Mouse (Mus musculus) spleen, postnatal 10 days (tissue): ENCODE data around the gene Arid3a.

Experiments
- DNase-seq, 2 experiments: peaks; one replicate each; pipeline ENCODE4 v3.0.0; 2021 to 2022; ENCODE audit warnings: low spot score in 2 of 2

Arid3a gene

DNA sequence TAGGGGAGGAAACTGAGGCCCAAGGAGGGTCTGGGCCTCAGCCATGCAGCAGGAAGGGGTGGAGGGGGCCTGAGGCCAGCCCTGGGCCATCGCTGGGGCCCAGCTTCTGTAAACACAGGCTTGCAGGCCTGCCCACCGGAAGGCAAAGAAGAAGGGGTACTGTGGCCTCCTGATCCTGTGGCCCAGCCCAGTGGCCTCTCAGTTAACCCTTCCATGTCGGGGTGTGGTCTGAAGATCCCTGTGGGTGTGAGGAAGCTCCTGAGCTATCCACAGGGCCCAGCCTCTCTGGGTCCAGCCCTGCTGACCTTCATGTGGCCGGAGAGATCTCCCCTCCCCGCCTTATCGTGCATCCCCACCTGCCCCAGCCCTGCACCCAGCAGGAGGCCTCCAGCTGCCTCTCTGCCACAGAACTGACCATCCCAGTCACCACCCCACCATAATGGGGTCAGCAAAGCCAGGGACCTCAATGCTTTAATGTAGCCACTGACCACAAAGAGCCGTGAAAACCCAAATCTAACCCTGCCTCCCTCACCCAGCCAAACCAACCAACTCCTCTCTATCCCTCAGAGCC lies 20.0 kb downstream of the Arid3a start:
- DNase-seq: peak in 1 of 2 experiments; percentile 36

DNA sequence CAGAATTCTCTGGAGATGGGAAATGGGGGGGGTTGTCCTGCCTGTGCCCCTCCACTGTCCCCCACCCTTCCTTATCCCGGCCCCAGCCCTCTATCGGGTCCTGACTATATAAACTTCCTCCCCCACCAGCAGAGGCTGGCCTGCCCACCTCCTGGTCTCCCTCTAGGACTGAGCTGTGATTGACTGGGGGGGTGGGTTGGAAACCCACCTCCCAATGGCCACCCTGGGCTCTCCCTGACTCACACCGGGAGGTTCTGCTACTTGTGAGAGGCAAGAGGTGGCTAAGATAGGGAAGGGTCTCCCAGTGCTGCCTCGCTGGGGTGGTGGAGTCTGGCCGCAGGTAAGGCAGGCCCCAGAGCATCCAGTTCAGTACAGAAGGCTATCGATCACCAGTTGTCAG lies 20.7 kb downstream of the Arid3a start:
- DNase-seq: no peak

DNA sequence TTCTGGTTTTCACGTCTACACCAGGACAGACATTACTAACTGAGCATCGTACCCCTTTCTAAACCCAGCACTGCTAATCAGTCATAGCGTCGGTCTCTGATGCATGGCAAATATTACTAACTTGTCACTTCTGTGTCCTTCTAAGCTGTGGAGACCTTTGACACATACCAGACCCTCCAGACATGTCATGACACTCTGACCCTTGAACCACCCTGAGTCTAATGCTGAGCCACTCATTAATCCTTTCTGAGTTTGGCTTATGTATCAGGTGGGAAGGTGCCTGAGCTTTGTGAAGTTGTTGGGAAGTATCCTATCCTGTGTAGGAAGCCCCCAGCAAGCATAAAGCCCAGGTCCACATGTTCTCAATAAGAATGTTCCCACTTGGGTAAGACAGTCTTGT lies 23.0 kb downstream of the Arid3a start:
- no peak for DNase-seq

DNA sequence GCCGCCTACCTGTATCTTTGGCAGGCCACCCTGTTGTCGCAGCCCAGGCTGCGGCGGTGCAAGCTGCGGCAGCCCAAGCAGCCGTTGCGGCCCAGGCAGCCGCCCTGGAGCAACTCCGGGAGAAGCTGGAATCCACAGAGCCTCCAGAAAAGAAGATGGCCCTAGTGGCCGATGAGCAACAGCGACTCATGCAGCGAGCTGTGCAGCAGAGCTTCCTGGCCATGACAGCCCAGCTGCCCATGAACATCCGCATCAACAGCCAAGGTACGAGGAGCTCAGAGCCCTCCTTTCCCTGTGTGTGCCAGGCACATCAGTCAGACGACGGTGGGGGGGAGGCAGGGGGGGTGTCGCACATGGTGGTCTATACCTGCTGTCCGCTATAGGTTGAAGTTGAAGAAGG lies 23.8 kb downstream of the Arid3a start:
- DNase-seq: no peak

DNA sequence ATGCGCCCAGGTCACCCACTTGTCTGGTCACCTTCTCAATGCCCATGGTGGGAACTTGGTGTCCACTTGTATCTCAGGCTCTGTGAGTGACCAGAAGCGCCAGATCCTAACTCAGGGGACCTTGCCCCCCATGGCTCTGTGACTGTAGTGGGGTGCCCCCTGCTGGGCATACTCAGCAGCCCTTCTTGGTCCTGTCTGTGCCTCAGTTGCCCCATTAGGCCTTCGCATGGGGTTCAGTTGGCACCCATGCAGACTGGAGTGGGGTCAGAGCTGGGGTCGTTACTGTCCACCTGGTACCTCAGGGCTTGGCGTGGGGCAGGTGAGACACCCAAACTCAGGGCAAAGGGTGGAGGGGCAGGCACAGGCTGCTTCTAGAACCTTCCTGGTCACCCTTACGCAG lies 27.1 kb downstream of the Arid3a start:
- peak in 1 of 2 experiments; percentile 66 for DNase-seq

DNA sequence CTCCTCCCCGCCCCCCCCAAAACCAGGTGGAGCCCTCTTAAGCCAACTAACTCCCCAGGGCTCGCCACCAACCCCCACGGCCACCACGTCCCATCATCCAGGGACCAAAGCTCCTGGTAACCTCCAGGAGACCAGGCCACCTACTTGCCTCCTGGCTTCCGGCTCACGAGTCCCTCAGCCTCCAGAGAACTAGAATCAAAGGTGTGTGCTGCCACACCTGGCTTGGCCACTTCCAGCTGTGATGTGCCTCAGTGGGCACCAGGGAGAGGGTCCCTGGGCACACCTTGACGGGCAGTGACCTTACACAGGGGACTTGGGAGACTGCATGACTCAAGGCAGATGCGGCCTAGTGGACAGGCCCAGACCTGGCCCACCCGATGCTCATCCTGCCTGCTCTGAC lies 28.8 kb downstream of the Arid3a start:
- no peak for DNase-seq

DNA sequence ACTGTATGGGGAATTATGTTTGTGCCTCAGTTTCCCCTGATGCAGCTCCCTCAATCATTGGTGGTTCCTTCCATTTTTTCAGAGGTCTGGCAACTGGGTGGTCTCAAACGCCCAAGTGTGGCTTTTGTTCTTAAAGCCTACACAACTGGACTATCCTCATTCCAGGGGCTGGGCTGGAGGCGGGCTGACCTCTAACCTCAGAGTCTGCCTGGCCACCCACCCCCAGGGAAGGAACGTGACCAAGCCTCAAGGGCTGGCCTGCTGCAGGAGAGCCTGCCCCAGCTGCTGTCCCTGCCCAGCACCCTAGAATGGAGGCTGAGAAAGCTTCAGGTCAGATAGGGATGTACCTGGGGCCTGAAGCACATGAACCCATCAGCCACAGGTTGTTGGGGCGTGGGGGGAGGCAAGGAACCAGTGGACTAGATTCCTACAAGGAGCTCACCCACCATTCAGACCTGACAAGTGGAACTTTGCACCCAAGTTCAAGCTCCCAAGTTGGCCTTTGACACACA lies 29.9 kb downstream of the Arid3a start:
- no peak for DNase-seq

DNA sequence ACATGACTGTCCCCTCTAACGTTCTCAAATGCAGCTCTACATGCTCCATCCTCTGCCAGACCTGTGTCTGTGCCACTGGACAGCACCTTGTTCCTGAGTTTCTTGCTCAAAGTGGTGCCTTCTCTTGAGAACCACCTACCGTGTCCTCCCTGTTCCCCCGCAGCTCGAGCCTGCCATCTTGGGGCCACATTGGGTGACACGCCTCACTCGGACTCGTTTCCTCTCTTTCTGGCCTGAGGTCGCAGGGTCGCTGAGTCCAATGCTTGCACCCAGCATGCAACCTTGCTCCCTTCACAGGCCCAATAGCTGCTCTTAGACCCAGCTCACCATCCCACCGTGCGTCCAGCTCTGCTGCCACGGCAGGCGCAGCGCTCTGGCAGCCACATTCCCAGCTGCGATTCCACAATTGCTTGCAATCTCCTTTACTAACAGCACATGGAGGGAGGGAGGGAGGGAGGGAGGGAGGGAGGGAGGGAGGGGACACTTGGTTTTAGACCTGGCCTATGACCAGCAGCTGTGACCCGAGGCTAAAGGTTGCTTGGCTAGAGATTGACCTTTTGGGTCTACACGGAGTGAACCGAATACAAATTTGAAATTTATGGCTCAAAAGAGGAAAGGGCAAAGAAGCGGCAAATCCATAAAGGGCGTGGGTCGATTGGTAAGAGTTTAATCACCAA lies 31.4 kb downstream of the Arid3a start:
- DNase-seq: peak; percentile 82 to 91

DNA sequence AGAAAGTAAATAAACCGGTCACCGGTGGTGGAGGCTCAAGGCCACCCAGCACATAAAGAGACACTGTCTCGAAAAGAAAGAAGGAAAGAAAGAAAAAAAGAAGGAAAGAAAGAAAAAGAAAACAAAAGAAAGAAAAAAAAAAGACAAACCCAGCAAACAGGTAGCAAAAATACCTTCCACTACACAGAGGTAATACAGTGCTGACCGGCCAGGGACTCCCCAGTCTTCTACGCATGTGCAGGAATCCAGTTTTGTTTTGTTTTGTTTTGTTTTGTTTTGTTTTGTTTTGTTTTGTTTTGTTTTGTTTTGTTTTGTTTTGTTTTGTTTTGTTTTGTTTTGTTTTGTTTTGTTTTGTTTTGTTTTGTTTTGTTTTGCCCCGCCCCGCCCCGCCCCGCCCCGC lies 32.6 kb downstream of the Arid3a start:
- DNase-seq: peak in 1 of 2 experiments; percentile 59

DNA sequence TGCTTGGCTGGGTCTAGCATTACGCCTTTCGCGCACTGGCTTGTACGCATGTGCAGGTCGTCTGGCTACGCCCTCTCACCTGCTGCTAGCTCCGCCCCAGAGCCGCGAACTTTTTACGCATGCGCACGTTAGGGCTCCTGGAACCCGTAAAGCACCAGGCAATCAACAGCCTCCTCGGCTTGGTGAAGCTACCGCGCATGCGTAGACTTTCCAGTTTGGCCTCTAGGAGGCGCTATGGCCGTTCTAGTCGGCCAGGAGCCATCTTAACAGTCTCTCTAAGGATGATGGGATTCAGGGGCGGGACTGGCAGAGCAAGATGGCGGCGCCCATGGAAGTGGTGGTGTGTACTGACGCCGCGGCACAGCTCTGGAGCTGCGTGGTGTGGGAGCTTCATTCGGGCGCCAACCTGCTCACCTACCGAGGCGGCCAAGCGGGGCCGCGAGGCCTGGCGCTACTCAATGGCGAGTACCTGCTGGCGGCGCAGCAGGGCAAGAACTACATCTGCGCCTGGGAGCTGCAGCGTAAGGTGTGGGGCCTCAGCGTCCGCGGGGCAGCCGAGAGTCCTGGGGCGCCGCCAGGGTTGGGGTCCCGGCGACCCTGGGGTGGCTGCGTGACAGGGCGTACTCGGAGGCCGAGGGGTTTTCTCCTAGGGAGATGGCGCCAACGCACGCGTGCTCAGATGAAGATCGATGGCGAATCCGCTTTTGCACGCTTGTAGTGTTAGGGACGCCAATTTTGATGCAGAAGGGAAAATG lies 33.2 kb downstream of the Arid3a start, which contains the start of gene Wdr18:
Gene Wdr18, plus strand, starts transcription at position 306 of the 755 bp plus-strand sequence.
- peak; percentile 99 to 100 for DNase-seq

DNA sequence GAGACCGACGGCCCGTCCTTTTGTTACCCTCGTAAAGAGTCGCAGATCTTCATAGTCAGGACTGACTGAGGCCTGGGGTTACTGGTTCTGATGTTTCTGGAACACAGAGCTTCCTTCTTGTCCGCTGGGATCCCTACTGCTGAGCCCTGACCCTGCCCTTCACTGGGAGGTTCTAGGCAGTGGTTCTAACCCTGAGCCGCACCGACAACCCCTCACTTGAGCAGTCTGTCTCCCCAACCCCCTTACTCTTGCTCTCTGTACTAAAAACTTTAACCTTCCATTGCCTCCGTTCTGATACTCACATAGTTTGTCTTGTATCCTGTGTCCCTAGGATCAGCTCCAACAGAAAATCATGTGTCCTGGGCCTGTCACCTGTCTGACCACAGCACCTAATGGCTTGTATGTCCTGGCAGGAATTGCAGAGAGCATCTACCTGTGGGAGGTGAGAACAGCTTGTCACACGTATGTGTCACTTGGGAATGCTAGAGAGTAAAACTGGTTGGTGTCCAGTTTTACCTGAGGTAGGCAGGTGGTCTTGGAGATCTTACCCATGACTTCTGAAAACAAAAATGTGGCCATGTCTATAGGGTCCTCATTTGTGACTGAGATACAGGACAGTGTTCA lies 33.9 kb downstream of the Arid3a start:
- DNase-seq: no peak

DNA sequence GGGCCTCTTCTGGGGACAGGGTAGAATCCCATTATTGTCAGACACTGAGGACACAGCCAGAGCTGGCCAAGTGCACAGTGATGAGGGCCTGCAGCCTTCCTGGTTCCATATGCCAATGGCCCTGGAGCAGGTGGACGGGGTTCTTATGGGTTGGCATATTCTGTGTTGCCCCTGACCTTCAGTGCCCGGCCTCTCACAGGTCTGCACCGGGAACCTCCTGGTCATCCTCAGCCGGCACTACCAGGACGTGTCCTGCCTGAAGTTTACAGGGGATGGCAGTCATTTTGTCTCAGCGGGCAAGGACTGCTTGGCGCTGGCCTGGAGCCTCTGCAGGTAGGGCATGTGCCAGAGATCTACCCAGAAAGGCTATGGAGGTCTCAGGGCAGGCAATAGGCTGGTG lies 37.9 kb downstream of the Arid3a start:
- no peak for DNase-seq

DNA sequence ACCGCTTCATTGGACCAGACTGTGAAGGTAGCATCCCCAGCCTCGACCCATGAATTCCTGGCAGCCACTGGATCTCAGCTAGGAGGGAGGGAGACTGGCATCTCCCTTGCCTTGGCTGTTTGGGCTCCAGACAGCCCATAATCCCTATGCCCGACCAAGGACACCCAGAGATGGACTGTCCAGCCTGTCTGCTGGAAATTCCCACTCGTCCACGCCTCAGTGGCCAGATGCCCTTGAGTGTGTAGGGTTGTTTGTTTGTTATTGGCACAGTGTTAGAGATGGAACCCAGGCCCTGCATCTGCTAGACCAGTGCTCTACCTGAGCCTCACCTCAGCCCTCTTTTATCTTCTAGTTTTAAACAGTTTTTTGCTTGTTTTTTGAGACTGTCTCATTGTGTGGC lies 38.5 kb downstream of the Arid3a start:
- no peak for DNase-seq

DNA sequence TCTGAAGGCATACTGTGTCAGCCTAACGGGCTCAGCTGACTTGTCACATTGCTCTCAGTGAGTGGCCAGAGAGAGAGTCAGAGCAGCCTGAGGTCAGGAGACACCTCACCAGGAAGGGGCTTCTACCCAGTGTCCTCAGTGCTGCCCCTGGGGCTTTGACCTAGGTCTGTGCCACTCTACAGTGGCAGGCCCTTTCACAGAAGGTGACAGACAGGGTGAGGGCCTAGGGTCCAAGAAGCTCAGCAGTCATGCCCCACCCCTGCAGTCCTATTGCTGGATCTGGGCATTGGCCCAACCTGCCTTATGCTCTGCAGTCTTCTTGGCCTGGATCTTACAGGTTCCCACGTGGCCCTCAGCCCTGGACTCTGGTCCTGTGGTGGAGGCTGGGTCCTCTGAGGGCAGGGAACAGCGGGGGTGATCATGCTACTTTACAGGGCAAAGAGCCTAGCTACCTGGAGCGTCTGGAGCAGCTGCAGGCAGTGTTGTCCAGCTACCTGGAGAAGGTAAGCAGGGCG lies 40.1 kb downstream of the Arid3a start:
- no peak for DNase-seq

DNA sequence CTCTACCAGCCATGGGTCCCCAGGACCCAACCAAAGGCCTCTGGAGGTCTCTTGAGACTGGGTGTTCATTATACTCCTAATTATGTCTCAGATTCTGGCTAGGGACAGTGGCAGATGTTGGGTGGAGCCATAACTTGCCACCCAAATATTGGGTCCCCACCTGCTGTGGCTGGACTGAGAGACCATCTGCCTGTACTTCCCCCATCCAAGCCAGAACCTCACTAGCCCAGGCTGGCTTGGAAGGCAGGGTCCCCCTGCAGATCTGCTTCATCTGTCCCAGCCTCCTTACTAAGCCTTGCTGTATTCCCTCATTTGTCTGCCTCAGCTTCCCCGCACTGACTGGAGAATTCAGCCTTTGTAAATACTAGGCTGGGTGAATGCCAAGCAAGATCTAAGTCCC lies 41.3 kb downstream of the Arid3a start:
- DNase-seq: no peak

DNA sequence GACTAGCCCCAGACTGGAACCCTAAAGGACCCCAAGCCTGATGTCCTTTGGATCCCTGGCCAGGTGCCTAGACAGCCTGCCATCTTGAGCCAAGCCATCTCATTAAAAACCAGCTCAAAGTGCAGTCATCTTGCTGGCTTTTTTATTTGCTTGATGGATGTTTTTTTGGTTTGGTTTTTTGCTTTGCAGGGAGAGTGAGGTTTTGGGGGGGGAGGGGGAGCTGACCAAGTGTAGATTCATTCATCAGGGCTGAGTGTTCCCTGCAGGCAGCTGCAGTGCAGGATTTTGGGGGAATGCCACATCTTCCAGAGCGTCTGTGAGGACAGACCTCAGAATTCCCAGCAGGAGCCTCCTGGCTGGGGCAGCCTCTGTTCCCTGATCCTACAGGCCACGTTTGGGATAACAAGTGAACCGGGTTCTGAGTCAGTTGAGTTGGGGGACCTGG lies 42.3 kb downstream of the Arid3a start:
- no peak for DNase-seq

DNA sequence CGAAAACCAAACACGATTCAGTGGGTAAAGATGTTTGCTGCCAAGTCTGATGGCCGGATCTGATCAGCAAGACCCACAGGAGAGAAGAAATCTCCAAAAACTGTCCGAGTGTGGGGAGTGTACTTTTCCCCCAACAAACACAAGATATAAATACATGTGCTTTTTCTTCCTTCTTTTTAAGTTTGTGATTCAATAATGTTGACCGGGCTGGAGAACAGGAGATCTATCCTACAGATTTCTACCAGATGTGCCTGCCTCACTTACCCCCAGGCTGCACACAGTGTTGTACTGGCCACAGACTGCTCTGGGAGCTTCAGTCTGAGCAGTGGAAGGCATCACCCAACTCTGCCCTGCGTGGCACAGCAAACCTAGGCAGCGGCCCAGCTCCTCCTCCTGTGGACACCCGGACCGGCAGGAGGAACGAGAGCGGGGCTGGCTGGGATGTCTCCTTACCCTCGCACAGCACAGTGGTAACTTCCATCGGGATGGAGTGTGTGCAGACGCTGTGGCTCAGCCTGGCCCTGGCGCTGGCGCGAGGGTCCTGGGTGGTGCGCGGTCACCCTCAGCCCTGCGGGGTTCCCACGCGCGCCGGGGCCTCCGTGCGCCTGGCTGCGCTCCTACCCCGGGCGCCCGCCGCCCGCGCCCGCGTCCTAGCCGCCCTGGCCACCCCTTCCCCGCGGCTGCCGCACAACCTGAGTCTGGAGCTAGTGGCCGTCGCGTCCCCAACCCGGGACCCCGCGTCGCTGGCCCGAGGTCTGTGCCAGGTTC lies 43.8 kb downstream of the Arid3a start, which contains the start of gene Grin3b:
Gene Grin3b, plus strand, starts transcription at position 301 of the 768 bp plus-strand sequence.
- DNase-seq: no peak

DNA sequence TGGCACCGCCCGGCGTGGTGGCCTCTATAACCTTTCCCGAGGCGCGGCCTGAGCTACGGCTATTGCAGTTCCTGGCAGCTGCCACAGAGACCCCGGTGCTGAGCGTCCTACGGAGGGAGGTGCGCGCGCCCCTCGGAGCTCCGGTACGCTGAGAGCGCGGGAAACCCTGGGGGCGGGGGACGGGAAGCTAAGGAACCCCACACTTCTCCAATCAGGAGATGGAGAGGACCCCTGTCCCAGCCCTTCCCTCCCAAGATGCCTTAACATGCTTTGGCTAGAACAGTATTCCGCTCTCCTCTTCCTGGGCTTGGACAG lies 44.3 kb downstream of the Arid3a start:
- DNase-seq: no peak

DNA sequence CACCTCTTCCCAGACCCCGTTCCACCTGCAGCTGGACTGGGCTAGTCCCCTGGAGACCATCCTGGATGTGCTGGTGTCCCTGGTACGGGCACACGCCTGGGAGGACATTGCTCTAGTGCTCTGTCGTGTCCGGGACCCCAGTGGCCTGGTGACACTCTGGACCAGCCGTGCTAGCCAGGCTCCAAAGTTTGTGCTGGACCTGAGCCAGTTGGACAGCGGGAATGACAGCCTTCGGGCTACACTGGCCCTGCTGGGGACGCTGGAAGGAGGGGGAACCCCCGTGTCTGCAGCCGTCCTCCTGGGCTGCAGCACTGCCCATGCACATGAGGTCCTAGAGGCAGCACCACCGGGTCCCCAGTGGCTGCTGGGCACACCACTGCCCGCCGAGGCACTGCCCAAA lies 46.0 kb downstream of the Arid3a start:
- no peak for DNase-seq

DNA sequence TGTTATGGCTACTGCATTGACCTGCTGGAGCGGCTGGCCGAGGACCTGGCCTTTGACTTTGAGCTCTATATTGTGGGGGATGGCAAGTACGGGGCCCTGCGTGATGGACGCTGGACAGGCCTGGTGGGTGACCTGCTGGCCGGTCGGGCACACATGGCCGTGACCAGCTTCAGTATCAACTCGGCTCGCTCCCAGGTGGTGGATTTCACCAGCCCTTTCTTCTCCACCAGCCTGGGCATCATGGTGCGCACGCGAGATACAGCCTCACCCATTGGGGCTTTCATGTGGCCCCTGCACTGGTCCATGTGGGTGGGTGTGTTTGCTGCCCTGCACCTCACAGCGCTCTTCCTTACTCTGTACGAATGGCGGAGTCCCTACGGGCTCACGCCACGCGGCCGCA lies 47.2 kb downstream of the Arid3a start:
- DNase-seq: no peak

DNA sequence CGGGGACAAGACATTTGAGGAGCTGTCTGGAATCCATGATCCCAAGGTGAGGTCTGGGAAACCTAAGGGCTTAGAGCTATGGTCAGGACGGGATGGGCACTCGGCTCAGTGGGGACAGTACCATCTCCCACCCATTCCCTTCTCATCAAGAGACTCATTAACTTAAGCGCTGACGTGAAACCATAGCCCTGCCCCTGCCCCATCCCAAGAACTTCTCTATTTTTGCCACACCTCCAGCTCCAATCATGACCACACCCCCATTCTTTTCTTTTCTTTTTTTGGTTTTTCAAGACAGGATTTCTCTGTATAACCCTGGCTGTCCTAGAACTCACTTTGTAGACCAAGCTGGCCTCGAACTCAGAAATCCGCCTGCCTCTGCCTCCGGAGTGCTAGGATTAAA lies 47.8 kb downstream of the Arid3a start:
- DNase-seq: no peak
